Mouse (Mus musculus) forebrain, embryonic 16.5 days (tissue): Measurements from ENCODE around the gene Ppp1r12b. TPM values are rescaled to one million over a fixed set of nuclear protein-coding genes. Genes with fewer than 3 reads are reported as not detected.

Experiments used
- ATAC-seq: fragments of 200-750 bp; cut with Nextera tagmentation; 2 replicates; pipeline ENCODE4 v1.8.0; 2017; ENCODE audit warnings: mild to moderate bottlenecking, moderate library complexity
- H3K27ac ChIP-seq: fragments of 300-500 bp; sonication (generic); 2 replicates; pipeline ENCODE4 v1.5.1; 2014; ENCODE audit warnings: low read length, control low read depth
- H3K27me3 ChIP-seq: fragments of 300-500 bp; sonication (generic); replicated peaks from 2 replicates; pipeline ENCODE4 v1.6.1; 2014; ENCODE audit warnings: low read length; ENCODE audit not compliant: control insufficient read depth, insufficient read depth
- H3K36me3 ChIP-seq: fragments of 300-500 bp; sonication (generic); 2 replicates; pipeline ENCODE4 v1.6.1; 2014; ENCODE audit not compliant: control insufficient read depth, insufficient read depth
- H3K4me1 ChIP-seq: fragments of 300-500 bp; sonication (generic); replicated peaks from 2 replicates; pipeline ENCODE4 v1.6.1; 2014; ENCODE audit warnings: low read length; ENCODE audit not compliant: control insufficient read depth, insufficient read depth
- H3K4me2 ChIP-seq: fragments of 300-500 bp; sonication (generic); 2 replicates; pipeline ENCODE4 v1.6.1; 2014; ENCODE audit warnings: mild to moderate bottlenecking, low read length, control low read depth
- H3K4me3 ChIP-seq: fragments of 300-500 bp; sonication (generic); replicated peaks from 2 replicates; pipeline ENCODE4 v1.5.1; 2014; ENCODE audit warnings: mild to moderate bottlenecking, low read length, control low read depth
- H3K9ac ChIP-seq: fragments of 300-500 bp; sonication (generic); replicated peaks from 2 replicates; pipeline ENCODE4 v1.6.1; 2014; ENCODE audit warnings: low read depth, low read length, control low read depth
- H3K9me3 ChIP-seq: fragments of 300-500 bp; sonication (generic); 2 replicates; pipeline ENCODE4 v1.6.1; 2016; ENCODE audit warnings: low read length; ENCODE audit not compliant: control insufficient read depth
- WGBS: fragments of 180-500 bp; shearing (Covaris S2); extraction: QIAGEN DNeasy Blood & Tissue Kit; methylation state at CpG from one replicate; pipeline ENCODE4 v1.1.7; 2014; 5-methylcytosine and 5-hydroxymethylcytosine counted together
- polyA plus RNA-seq: library from polyadenylated mRNA; unstranded; fragments of >200 nt; fragmentation: Nextera tagmentation; extraction: Ambion mirVana; gene quantifications from 2 replicates; pipeline ENCODE4 v1.2.1, GENCODE M21; 2015

Gene Ppp1r12b
- 15.2 and 17.5 TPM in 2 replicates for polyA plus RNA-seq

DNA sequence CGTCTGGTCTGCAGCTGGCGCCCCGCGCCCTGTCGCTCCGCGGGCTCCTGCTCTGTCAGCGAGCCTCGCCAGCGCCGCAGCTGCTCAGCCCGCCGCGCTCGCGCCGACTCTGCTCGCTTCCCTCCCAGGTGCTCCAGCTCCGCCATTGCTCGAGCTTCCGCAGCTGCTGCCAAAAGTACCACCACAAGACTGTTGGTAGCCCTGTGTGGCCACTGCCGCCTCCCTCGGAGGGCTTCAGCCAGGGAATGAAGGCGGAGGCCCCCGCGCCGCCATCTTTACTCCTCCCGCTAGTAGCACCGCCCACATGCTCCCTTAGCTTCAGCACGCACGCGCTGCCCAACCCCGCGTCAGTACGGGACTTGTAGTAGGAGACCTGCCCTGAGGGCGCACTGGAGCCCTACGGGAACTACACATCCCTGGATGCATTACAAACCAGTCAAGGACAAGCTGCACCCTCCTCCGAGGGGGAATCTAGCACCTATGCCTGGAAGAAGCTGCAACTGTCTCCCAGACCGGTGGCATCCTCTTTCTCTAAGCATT lies at the start of gene Ppp1r12b:
Gene Ppp1r12b, minus strand, starts transcription at position 306 of the 540 bp plus-strand sequence.
- 0% methylated on average over 39 of the region's 39 CpGs for WGBS
- peak within 1 kb of the TSS; percentile 90 for H3K4me3 ChIP-seq
- peak; percentile 99 for ATAC-seq
- H3K27me3 ChIP-seq = no peaks in the 10 kb centered on the region
- peaks cover 14% of the 10 kb centered on the region for H3K4me1 ChIP-seq
- H3K36me3 ChIP-seq = no peaks in the 10 kb centered on the region
- H3K9ac ChIP-seq = peak within 1 kb of the TSS; percentile 90
- H3K27ac ChIP-seq = peak within 1 kb of the TSS; percentile 95
- H3K9me3 ChIP-seq = no peaks in the 10 kb centered on the region
- H3K4me2 ChIP-seq = peak within 1 kb of the TSS; percentile 77

DNA sequence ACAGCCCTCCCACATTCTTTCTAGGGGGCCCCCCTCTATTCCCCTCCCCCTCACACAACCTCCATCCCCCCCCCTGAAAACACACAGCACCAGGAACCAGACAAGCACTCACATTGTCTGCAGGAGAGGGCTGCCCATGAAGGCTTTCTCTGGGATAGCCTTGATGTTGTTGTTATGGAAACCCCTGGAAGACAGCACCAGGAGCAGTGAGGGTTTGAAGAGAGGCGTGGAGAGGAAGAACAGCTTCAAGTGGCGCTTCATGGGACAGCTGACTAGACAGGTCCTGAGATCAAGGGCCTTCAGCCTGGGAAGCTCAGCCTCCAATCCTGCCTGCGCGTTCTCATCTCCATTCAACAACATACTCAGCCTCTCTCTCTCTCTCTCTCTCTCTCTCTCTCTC lies 47.6 kb upstream of the Ppp1r12b start:
- no peaks in the 10 kb centered on the region for H3K9me3 ChIP-seq
- H3K4me1 ChIP-seq = no peaks in the 10 kb centered on the region
- no peaks in the 10 kb centered on the region for H3K27me3 ChIP-seq
- 37% methylated on average over 4 of the region's 4 CpGs for WGBS
- no peak overlapping the region for H3K4me3 ChIP-seq
- no peak overlapping the region for H3K27ac ChIP-seq
- H3K9ac ChIP-seq = no peak overlapping the region
- ATAC-seq = no peak
- H3K4me2 ChIP-seq = no peak overlapping the region
- no peaks in the 10 kb centered on the region for H3K36me3 ChIP-seq

DNA sequence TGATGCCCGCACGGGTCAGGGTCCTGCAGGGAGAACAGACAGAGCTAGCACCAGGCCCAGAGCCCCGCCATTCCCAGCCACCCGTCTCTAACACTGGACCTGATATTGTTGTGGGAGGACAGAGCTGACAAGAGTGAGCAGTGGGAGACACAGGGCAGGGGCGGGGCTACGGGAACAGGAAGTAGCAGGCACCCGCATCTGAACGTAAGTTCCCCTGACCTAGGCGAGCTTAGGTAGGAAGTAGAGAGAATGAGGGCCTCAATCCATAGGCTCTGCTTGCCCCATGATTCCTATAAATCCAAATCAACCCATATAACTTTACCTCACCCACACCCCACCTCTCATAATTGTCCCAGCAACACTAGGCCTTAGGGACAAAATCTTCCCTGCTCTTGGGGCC lies 44.8 kb upstream of the Ppp1r12b start:
- Histone ChIP-seq H3K9me3 (no peaks in the 10 kb centered on the region), H3K36me3 (no peaks in the 10 kb centered on the region), H3K4me2 (no peak overlapping the region), H3K4me3 (no peak overlapping the region), H3K9ac (no peak overlapping the region), H3K27me3 (no peaks in the 10 kb centered on the region), H3K4me1 (no peaks in the 10 kb centered on the region; the same call in 1 of the 2 replicates), H3K27ac (no peak overlapping the region)
- 84% methylated on average over 9 of the region's 9 CpGs for WGBS
- ATAC-seq = no peak

DNA sequence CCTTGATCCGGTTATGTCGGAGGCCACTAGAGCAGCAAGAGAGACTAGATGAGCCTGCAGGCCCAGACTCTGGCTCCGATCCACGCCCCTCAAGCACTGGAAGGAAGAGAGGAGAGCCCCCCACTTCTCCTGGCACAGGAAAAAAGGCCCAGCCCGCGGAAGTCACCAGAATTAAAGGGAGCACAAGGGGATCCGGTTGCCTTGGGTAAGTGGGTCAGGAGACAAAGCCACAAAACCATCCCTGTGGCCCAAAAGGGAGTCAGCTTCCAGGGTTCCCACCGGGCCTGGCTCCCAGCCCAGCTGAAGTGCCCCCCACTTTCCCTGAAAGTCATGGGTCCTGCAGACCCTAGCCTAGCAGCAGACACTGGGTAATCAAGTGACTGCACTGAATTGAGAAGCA lies 42.5 kb upstream of the Ppp1r12b start:
- Histone ChIP-seq H3K4me3 (no peak overlapping the region), H3K9ac (no peak overlapping the region), H3K9me3 (no peaks in the 10 kb centered on the region), H3K36me3 (no peaks in the 10 kb centered on the region), H3K4me2 (no peak overlapping the region), H3K27ac (no peak overlapping the region), H3K27me3 (no peaks in the 10 kb centered on the region), H3K4me1 (no peaks in the 10 kb centered on the region; the same call in 1 of the 2 replicates)
- 84% methylated on average over 8 of the region's 8 CpGs for WGBS
- ATAC-seq = no peak

DNA sequence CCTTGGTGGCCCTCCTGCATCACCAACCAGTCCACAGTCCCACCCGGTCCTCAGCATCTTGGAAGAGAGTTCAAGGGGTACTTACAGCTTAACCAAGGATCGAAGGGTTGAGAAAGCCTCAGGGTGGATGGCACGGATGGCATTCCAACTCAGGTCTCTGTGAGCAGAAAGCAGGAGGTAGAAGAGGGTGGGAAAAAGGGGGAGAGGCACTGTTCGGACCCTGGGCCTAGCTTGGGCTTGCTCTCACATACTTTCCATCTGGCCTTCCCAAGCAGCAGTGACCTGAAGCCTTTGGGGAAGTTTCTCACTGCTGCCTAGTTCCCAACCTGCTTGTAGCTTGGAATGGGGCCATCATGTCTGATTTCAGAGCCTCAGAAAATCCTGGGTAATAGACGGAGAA lies 41.8 kb upstream of the Ppp1r12b start:
- H3K4me1 ChIP-seq = no peaks in the 10 kb centered on the region; the same call in 1 of the 2 replicates
- H3K27ac ChIP-seq = no peak overlapping the region
- no peak for ATAC-seq
- no peaks in the 10 kb centered on the region for H3K9me3 ChIP-seq
- no peaks in the 10 kb centered on the region for H3K36me3 ChIP-seq
- no peaks in the 10 kb centered on the region for H3K27me3 ChIP-seq
- no peak overlapping the region for H3K4me3 ChIP-seq
- H3K9ac ChIP-seq = no peak overlapping the region
- 83% methylated on average over 5 of the region's 5 CpGs for WGBS
- H3K4me2 ChIP-seq = no peak overlapping the region

DNA sequence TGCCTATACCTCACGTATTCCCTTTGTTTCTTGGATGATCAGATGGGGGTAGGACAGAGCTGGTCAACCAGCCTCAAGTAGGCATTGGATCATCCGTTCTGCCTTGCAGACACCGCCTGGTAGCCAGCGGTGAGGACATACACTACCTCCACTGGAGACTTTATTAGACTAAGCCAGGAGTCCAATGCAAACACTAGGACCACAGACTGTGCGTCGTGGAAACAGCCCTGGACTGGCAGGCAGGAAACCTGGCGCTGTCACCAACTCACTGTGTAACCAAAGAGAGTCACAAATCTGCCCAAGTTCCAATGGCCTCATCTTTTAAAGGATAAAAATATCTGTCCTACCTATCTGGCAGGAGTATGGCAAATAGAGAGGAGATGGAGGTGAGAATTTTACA lies 40.7 kb upstream of the Ppp1r12b start:
- no peak for ATAC-seq
- Histone ChIP-seq H3K9me3 (no peaks in the 10 kb centered on the region), H3K27ac (no peak overlapping the region), H3K4me2 (no peak overlapping the region), H3K27me3 (no peaks in the 10 kb centered on the region), H3K4me3 (no peak overlapping the region), H3K36me3 (no peaks in the 10 kb centered on the region), H3K4me1 (no peaks in the 10 kb centered on the region; the same call in 1 of the 2 replicates), H3K9ac (no peak overlapping the region)
- 91% methylated on average over 7 of the region's 7 CpGs for WGBS

DNA sequence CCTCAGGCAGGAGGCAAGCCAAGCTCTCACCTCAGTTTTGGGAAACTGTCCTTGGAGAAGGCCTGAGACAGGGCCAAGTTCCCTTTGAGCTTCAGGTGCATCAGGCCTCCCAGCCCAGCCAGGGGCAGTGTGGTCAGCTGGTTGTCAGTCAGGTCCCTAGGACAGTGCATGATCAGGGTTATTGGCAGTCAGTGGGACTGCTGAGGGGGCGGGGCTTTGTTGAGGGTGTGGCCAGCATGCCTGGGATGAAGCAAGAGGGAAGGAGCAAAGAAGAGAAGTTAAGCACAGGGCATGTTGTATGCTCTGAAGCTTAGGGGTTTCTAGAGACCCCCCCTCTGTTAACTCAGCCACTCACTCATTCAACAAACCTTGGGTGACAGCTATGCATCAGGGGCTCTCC lies 40.2 kb upstream of the Ppp1r12b start:
- H3K27me3 ChIP-seq = 0 out of 2 replicates have a peak, but pooled peaks cover under 1% of the 10 kb centered on the region
- H3K4me2 ChIP-seq = no peak overlapping the region
- H3K36me3 ChIP-seq = no peaks in the 10 kb centered on the region
- H3K4me1 ChIP-seq = no peaks in the 10 kb centered on the region; the same call in 1 of the 2 replicates
- 22% methylated on average over 1 of the region's 1 CpGs for WGBS
- no peaks in the 10 kb centered on the region for H3K9me3 ChIP-seq
- H3K9ac ChIP-seq = no peak overlapping the region
- H3K4me3 ChIP-seq = no peak overlapping the region
- ATAC-seq = no peak
- H3K27ac ChIP-seq = no peak overlapping the region

DNA sequence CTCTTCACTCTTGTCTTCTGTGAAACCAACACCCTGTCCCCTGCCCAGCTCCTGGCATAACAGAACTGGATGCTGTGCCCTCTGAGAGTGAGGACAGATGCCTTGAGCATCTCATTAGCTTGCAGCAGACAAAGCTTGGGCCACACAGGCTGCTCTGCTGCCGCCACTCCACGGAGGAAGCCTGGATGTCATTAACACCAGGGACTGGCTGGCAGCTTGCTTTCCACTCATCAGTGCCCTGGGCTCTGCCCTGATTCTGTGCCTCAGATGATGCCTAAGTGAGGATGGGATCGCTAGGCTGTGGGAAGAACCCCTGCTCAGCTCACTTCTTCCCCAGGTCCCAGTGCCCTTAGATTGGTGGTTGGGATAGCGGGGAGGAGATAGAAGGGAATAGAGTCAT lies 39.7 kb upstream of the Ppp1r12b start:
- H3K4me2 ChIP-seq = no peak overlapping the region
- 36% methylated on average over 4 of the region's 4 CpGs for WGBS
- H3K4me3 ChIP-seq = no peak overlapping the region
- ATAC-seq = peak; percentile 49; the same call in 1 of the 2 replicates
- H3K4me1 ChIP-seq = no peaks in the 10 kb centered on the region; the same call in 1 of the 2 replicates
- no peaks in the 10 kb centered on the region for H3K9me3 ChIP-seq
- 0 out of 2 replicates have a peak, but pooled peaks cover 4% of the 10 kb centered on the region for H3K27me3 ChIP-seq
- H3K9ac ChIP-seq = no peak overlapping the region
- no peaks in the 10 kb centered on the region for H3K36me3 ChIP-seq
- H3K27ac ChIP-seq = no peak overlapping the region

DNA sequence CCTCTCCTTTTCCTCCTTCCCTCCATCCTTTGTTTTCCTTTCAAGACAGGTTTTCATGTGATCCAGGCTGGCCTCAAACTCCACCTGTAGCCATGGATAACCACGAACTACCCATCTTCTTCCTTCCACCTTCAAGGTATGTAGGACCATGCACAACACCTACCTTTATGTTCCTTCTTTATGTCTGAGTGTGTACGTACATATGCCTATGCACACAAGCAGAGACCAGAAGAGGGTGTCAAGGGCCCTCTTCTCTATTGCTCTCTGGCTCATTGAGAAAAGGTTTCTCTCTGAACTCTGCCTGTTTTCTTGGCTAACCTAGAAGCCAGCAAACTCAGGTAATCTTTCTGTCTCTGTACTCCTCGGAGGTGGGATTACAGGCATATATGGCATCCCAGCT lies 39.0 kb upstream of the Ppp1r12b start:
- Histone ChIP-seq H3K9ac (no peak overlapping the region), H3K9me3 (no peaks in the 10 kb centered on the region), H3K4me3 (no peak overlapping the region), H3K4me1 (no peaks in the 10 kb centered on the region; the same call in 1 of the 2 replicates), H3K4me2 (no peak overlapping the region), H3K27me3 (peaks cover 4% of the 10 kb centered on the region; the same call in 1 of the 2 replicates), H3K27ac (no peak overlapping the region), H3K36me3 (no peaks in the 10 kb centered on the region)
- 76% methylated on average over 3 of the region's 3 CpGs for WGBS
- ATAC-seq = no peak
